Mouse (Mus musculus) left cerebral cortex, adult 6 months (tissue): ENCODE results near the gene Aadacl3. TPM values are rescaled to one million over a fixed set of nuclear protein-coding genes. Genes with fewer than 3 reads are reported as not detected.

Experiments used
- long read RNA-seq, 2 experiments: library from polyadenylated mRNA; unstranded; transcript quantifications; one replicate each; pipeline ENCODE4 v2.0.0; 2019 to 2020
- polyA plus RNA-seq: library from polyadenylated mRNA; unstranded; fragments of <200 nt; fragmentation: Nextera tagmentation; gene quantifications from 2 replicates; pipeline ENCODE4 v1.2.3, GENCODE M21; 2021

The Aadacl3 gene
- not detected in 2 replicates for polyA plus RNA-seq
- long read RNA-seq, experiment 1 = 0 reads
- long read RNA-seq, experiment 2 = 0 reads

DNA sequence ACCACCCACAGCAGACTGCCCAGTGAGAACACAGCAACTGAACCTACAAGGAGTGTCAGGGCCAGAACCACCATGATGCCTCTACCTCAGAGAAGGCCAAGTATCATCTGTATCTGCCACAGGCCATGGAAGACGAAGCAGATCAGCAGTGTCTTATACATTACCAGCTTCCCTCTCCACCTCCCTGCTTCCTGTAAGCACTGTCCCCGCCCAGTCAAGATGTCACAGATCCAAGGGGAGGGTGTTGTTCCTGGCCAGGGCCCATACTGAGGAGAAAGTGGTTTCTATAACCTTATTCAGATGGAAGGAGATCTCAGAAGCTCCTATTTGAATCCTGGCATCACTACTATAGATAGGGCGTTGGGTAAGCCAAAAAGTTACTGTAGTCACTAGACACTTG, at the start of gene Aadacl3:
Aadacl3 (minus strand) TSS at position 101 of the 400 bp plus-strand sequence.

GRCm38 (mm10) chr4:144453217-144453616, 10.3 kb downstream of the Aadacl3 start, which contains the start of gene Gm9944:
TSS of gene Gm9944 (minus strand) at chr4:144453317.

GRCm38 (mm10) chr4:144438672-144439071, 24.9 kb downstream of the Aadacl3 start, which contains the start of gene 1700012P22Rik:
TSS of gene 1700012P22Rik (minus strand) at chr4:144438772.

GRCm38 (mm10) chr4:144408290-144408689, 55.3 kb downstream of the Aadacl3 start, which contains the start of gene Pramef12:
TSS of gene Pramef12 (minus strand) at chr4:144408464.

Other genes starting within 250 kb of the Aadacl3 start
- gene Pramel5, start 183.3 kb downstream of the Aadacl3 start, polyA plus RNA-seq = not detected in 2 replicates
- gene Gm13128, start 133.5 kb downstream of the Aadacl3 start, polyA plus RNA-seq = not detected in 2 replicates
- not detected in 2 replicates for gene Gm13119, start 105.8 kb downstream of the Aadacl3 start, polyA plus RNA-seq
- not detected in 2 replicates for gene Pramef20, start 85.8 kb downstream of the Aadacl3 start, polyA plus RNA-seq
- gene Pramef12, start 55.3 kb downstream of the Aadacl3 start, polyA plus RNA-seq = not detected in 2 replicates
- gene 1700012P22Rik, start 25.0 kb downstream of the Aadacl3 start, polyA plus RNA-seq = not detected in 2 replicates
- not detected in 2 replicates for gene Gm9944, start 10.4 kb downstream of the Aadacl3 start, polyA plus RNA-seq
- not detected in 2 replicates for gene 9430007A20Rik, start 56.1 kb upstream of the Aadacl3 start, polyA plus RNA-seq
- gene Gm13124, start 101.4 kb upstream of the Aadacl3 start, polyA plus RNA-seq = not detected in 2 replicates
- not detected in 2 replicates for gene Aadacl4, start 150.0 kb upstream of the Aadacl3 start, polyA plus RNA-seq
- not detected in 2 replicates for gene Gm436, start 222.6 kb upstream of the Aadacl3 start, polyA plus RNA-seq